Mouse (Mus musculus): ENCODE results near the gene Crb1. TPM values are rescaled to one million over a fixed set of nuclear protein-coding genes. Genes with fewer than 3 reads are reported as not detected.

The Crb1 gene
- 0.29 and 0.32 TPM in 2 replicates for polyA plus RNA-seq (2015; fragmentation: Nextera tagmentation; extraction: Ambion mirVana)

GRCm38 (mm10) chr1:139376638-139377286 lies at the start of gene Crb1:
Gene Crb1 (minus strand): TSS chr1:139377100.
- H3K36me3 ChIP-seq (ENCODE audit: insufficient read depth, low read length) = no peaks in the 10 kb centered on the region
- H3K9ac ChIP-seq (ENCODE audit: low read depth, low read length) = no peak within 1 kb of the TSS
- DNase-seq (ENCODE audit: low spot score) (peak; percentile 28), ATAC-seq (replicated peaks; ENCODE audit: low FRiP score, low read depth) (no peak)
- no peaks in the 10 kb centered on the region for H3K27me3 ChIP-seq (ENCODE audit: insufficient read depth, low read length)
- no peak for TF ChIP-seq CTCF (IDR thresholded peaks at IDR 0.05; ENCODE audit: low read depth)
- H3K9me3 ChIP-seq (replicated peaks; ENCODE audit: low read length) = no peaks in the 10 kb centered on the region
- H3K27ac ChIP-seq = no peak within 1 kb of the TSS
- H3K4me2 ChIP-seq (ENCODE audit: low read length) = peak within 1 kb of the TSS; percentile 44
- no peaks in the 10 kb centered on the region for H3K4me1 ChIP-seq (replicated peaks; ENCODE audit: insufficient read depth, low read length)
- 11% methylated on average over 5 of the region's 5 CpGs for WGBS
- no peak within 1 kb of the TSS for H3K4me3 ChIP-seq (replicated peaks; ENCODE audit: low read depth, low read length)

GRCm38 (mm10) chr1:139425006-139425405 lies 48.1 kb upstream of the Crb1 start:
- 0 out of 2 replicates have a peak overlapping the region, but pooled peaks have one; percentile 3 for H3K4me3 ChIP-seq (replicated peaks; ENCODE audit: low read depth, low read length)
- WGBS = 28% methylated on average over 3 of the region's 3 CpGs
- peaks cover 4% of the 10 kb centered on the region; the same call in 1 of the 2 replicates for H3K4me1 ChIP-seq (replicated peaks; ENCODE audit: insufficient read depth, low read length)
- no peak overlapping the region for H3K27ac ChIP-seq
- TF ChIP-seq CTCF (IDR thresholded peaks at IDR 0.05; ENCODE audit: low read depth) = no peak
- ATAC-seq (replicated peaks; ENCODE audit: low FRiP score, low read depth) (no peak), DNase-seq (ENCODE audit: low spot score) (no peak)
- H3K36me3 ChIP-seq (ENCODE audit: insufficient read depth, low read length) = 0 out of 2 replicates have a peak, but pooled peaks cover 5% of the 10 kb centered on the region
- H3K27me3 ChIP-seq (ENCODE audit: insufficient read depth, low read length) = no peaks in the 10 kb centered on the region
- H3K9me3 ChIP-seq (replicated peaks; ENCODE audit: low read length) = no peaks in the 10 kb centered on the region
- H3K4me2 ChIP-seq (ENCODE audit: low read length) = peak overlapping the region; percentile 28
- no peak overlapping the region for H3K9ac ChIP-seq (ENCODE audit: low read depth, low read length)

DNA sequence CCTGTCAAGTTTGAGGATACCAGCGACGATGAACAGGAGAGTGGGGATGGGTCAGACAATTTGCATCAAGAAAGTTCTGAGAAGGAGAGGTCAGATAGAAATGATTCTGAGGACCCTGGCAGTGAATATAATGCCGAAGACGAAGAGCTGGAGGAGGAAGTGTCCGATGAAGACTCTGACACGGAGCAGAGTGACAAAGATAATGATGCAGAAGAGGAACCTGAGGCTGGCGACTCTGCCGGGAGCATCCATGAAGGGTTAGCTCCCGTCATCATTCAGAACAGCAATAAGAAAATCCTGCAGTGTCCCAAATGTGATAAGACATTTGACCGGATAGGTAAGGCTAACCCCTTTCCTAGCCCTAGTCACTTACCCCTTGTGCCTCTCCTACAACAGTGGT lies 47.0 kb upstream of the Crb1 start:
- TF ChIP-seq CTCF (IDR thresholded peaks at IDR 0.05; ENCODE audit: low read depth) = no peak
- 0 out of 2 replicates have a peak, but pooled peaks cover 1% of the 10 kb centered on the region for H3K36me3 ChIP-seq (ENCODE audit: insufficient read depth, low read length)
- ATAC-seq (replicated peaks; ENCODE audit: low FRiP score, low read depth) (no peak), DNase-seq (ENCODE audit: low spot score) (no peak)
- 47% methylated on average over 10 of the region's 10 CpGs for WGBS
- H3K4me2 ChIP-seq (ENCODE audit: low read length) = peak overlapping the region; percentile 80
- no peaks in the 10 kb centered on the region for H3K9me3 ChIP-seq (replicated peaks; ENCODE audit: low read length)
- H3K4me1 ChIP-seq (replicated peaks; ENCODE audit: insufficient read depth, low read length) = peaks cover 4% of the 10 kb centered on the region; the same call in 1 of the 2 replicates
- H3K9ac ChIP-seq (ENCODE audit: low read depth, low read length) = peak overlapping the region; percentile 9; the same call in 1 of the 2 replicates
- no peaks in the 10 kb centered on the region for H3K27me3 ChIP-seq (ENCODE audit: insufficient read depth, low read length)
- H3K4me3 ChIP-seq (replicated peaks; ENCODE audit: low read depth, low read length) = peak overlapping the region; percentile 78
- no peak overlapping the region for H3K27ac ChIP-seq

GRCm38 (mm10) chr1:139422941-139423340 lies 46.0 kb upstream of the Crb1 start:
- Histone ChIP-seq H3K36me3 (ENCODE audit: insufficient read depth, low read length) (no peaks in the 10 kb centered on the region), H3K27me3 (ENCODE audit: insufficient read depth, low read length) (no peaks in the 10 kb centered on the region), H3K27ac (peak overlapping the region; percentile 90), H3K9me3 (replicated peaks; ENCODE audit: low read length) (no peaks in the 10 kb centered on the region), H3K4me3 (replicated peaks; ENCODE audit: low read depth, low read length) (peak overlapping the region; percentile 78), H3K4me1 (replicated peaks; ENCODE audit: insufficient read depth, low read length) (peaks cover 4% of the 10 kb centered on the region; the same call in 1 of the 2 replicates), H3K4me2 (ENCODE audit: low read length) (peak overlapping the region; percentile 80), H3K9ac (ENCODE audit: low read depth, low read length) (peak overlapping the region; percentile 96)
- ATAC-seq (replicated peaks; ENCODE audit: low FRiP score, low read depth) (no peak), DNase-seq (ENCODE audit: low spot score) (peak; percentile 51)
- WGBS = 13% methylated on average over 10 of the region's 10 CpGs
- no peak for TF ChIP-seq CTCF (IDR thresholded peaks at IDR 0.05; ENCODE audit: low read depth)

- Histone ChIP-seq H3K4me3 (replicated peaks; ENCODE audit: low read depth, low read length) (peak within 1 kb of the TSS; percentile 78), H3K4me2 (ENCODE audit: low read length) (peak within 1 kb of the TSS; percentile 80), H3K4me1 (replicated peaks; ENCODE audit: insufficient read depth, low read length) (peaks cover 4% of the 10 kb centered on the region; the same call in 1 of the 2 replicates), H3K27me3 (ENCODE audit: insufficient read depth, low read length) (no peaks in the 10 kb centered on the region), H3K9ac (ENCODE audit: low read depth, low read length) (peak within 1 kb of the TSS; percentile 96), H3K36me3 (ENCODE audit: insufficient read depth, low read length) (no peaks in the 10 kb centered on the region), H3K27ac (peak within 1 kb of the TSS; percentile 90), H3K9me3 (replicated peaks; ENCODE audit: low read length) (no peaks in the 10 kb centered on the region)
- peak; percentile 60 for TF ChIP-seq CTCF (IDR thresholded peaks at IDR 0.05; ENCODE audit: low read depth)
- peak; percentile 96 for ATAC-seq (replicated peaks; ENCODE audit: low FRiP score, low read depth)
- WGBS = under 1% methylated on average over 85 of the region's 88 CpGs
- peak; percentile 89 for DNase-seq (ENCODE audit: low spot score)
Observed at GRCm38 (mm10) chr1:139421875-139422791, 45.2 kb upstream of the Crb1 start, which contains the start of gene Zbtb41. Gene Zbtb41 (plus strand): TSS chr1:139422288.

- no peak for TF ChIP-seq CTCF (IDR thresholded peaks at IDR 0.05; ENCODE audit: low read depth)
- Histone ChIP-seq H3K27me3 (ENCODE audit: insufficient read depth, low read length) (no peaks in the 10 kb centered on the region), H3K4me2 (ENCODE audit: low read length) (peak overlapping the region; percentile 80), H3K4me1 (replicated peaks; ENCODE audit: insufficient read depth, low read length) (peaks cover 4% of the 10 kb centered on the region; the same call in 1 of the 2 replicates), H3K9me3 (replicated peaks; ENCODE audit: low read length) (no peaks in the 10 kb centered on the region), H3K36me3 (ENCODE audit: insufficient read depth, low read length) (no peaks in the 10 kb centered on the region), H3K4me3 (replicated peaks; ENCODE audit: low read depth, low read length) (peak overlapping the region; percentile 78), H3K27ac (no peak overlapping the region), H3K9ac (ENCODE audit: low read depth, low read length) (peak overlapping the region; percentile 96; the same call in 1 of the 2 replicates)
- WGBS = 4% methylated on average over 8 of the region's 8 CpGs
- ATAC-seq (replicated peaks; ENCODE audit: low FRiP score, low read depth) (no peak), DNase-seq (ENCODE audit: low spot score) (no peak)
Observed at GRCm38 (mm10) chr1:139421521-139421874, 44.6 kb upstream of the Crb1 start.

Measured in kidney, postnatal 0 days (tissue).